Mouse (Mus musculus) limb, embryonic 14.5 days (tissue): Measurements from ENCODE around the gene Lhfpl2. TPM values are rescaled to one million over a fixed set of nuclear protein-coding genes. Genes with fewer than 3 reads are reported as not detected.
"Not testable (repeated sequence)": the region's sequence is repeated elsewhere in the genome, so short reads cannot be mapped to it uniquely, and the experiment has no call there.

ENCODE experiments used
- ATAC-seq: fragments of 200-750 bp; cut with Nextera tagmentation; 2 replicates; pipeline ENCODE4 v1.8.0; 2017; ENCODE audit warnings: low read depth, moderate number of reproducible peaks, moderate TSS enrichment; ENCODE audit not compliant: low FRiP score
- DNase-seq: peaks from one replicate; pipeline ENCODE4 v3.0.0-alpha.2; 2015; ENCODE audit warnings: low spot score
- H3K27ac ChIP-seq: fragments of 300-500 bp; sonication (generic); replicated peaks from 2 replicates; pipeline ENCODE4 v1.5.1; 2014; ENCODE audit warnings: low read depth, mild to moderate bottlenecking, low read length, moderate library complexity, mixed read lengths
- H3K27me3 ChIP-seq: fragments of 300-500 bp; sonication (generic); 2 replicates; pipeline ENCODE4 v1.6.1; 2014; ENCODE audit warnings: low read length, mixed read lengths; ENCODE audit not compliant: control insufficient read depth, insufficient read depth
- H3K36me3 ChIP-seq: fragments of 300-500 bp; sonication (generic); 2 replicates; pipeline ENCODE4 v1.6.1; 2014; ENCODE audit warnings: mild to moderate bottlenecking, low read length, moderate library complexity, mixed read lengths; ENCODE audit not compliant: control insufficient read depth, insufficient read depth
- H3K4me1 ChIP-seq: fragments of 300-500 bp; sonication (generic); 2 replicates; pipeline ENCODE4 v1.6.1; 2014; ENCODE audit warnings: antibody characterized with exemption, low read length, mixed read lengths; ENCODE audit not compliant: control insufficient read depth, insufficient read depth
- H3K4me2 ChIP-seq: fragments of 300-500 bp; sonication (generic); replicated peaks from 2 replicates; pipeline ENCODE4 v1.6.1; 2014; ENCODE audit warnings: low read depth, mild to moderate bottlenecking, low read length, moderate library complexity; ENCODE audit not compliant: severe bottlenecking
- H3K4me3 ChIP-seq: fragments of 300-500 bp; sonication (generic); replicated peaks from 2 replicates; pipeline ENCODE4 v1.5.1; 2014; ENCODE audit warnings: low read length
- H3K9ac ChIP-seq: fragments of 300-500 bp; sonication (generic); 2 replicates; pipeline ENCODE4 v1.6.1; 2014; ENCODE audit warnings: mild to moderate bottlenecking, low read depth, low read length, moderate library complexity; ENCODE audit not compliant: severe bottlenecking
- H3K9me3 ChIP-seq: fragments of 300-500 bp; sonication (generic); 2 replicates; pipeline ENCODE4 v1.6.1; 2016; ENCODE audit warnings: low read length; ENCODE audit not compliant: control insufficient read depth
- POLR2A ChIP-seq: fragments of 200-500 bp; IDR thresholded peaks from 2 replicates; pipeline ENCODE4 v1.8.0; 2012; ENCODE audit warnings: inconsistent platforms, mild to moderate bottlenecking, moderate library complexity, borderline replicate concordance; ENCODE audit not compliant: insufficient read depth, insufficient read length; ENCODE audit errors: extremely low read depth
- WGBS: fragments of 180-500 bp; shearing (Covaris S2); extraction: QIAGEN DNeasy Blood & Tissue Kit; methylation state at CpG from one replicate; pipeline ENCODE4 v1.1.7; 2014; 5-methylcytosine and 5-hydroxymethylcytosine counted together
- polyA plus RNA-seq, 2 experiments: library from polyadenylated mRNA; depleted of rRNA in 1 of 2; stranded (reverse) in 1 of 2; unstranded in 1 of 2; fragments of >200 nt; fragmentation: Nextera tagmentation in 1 of 2; extraction: Ambion mirVana in 1 of 2; gene quantifications; 2 replicates each; pipeline versions ENCODE4 v1.2.1 to v1.2.3; 2012 to 2014

Gene Lhfpl2
- polyA plus RNA-seq (2012; rRNA removed) (60.5 and 82.1 TPM in 2 replicates), polyA plus RNA-seq (2014; fragmentation: Nextera tagmentation; extraction: Ambion mirVana) (69.4 and 71.9 TPM in 2 replicates)

- Histone ChIP-seq H3K4me1 (peaks cover 15% of the 10 kb centered on the region), H3K4me2 (peak within 1 kb of the TSS; percentile 82), H3K36me3 (no peaks in the 10 kb centered on the region), H3K27me3 (no peaks in the 10 kb centered on the region; the same call in 1 of the 2 replicates), H3K9me3 (no peaks in the 10 kb centered on the region), H3K27ac (peak within 1 kb of the TSS; percentile 88), H3K4me3 (peak within 1 kb of the TSS; percentile 92), H3K9ac (peak within 1 kb of the TSS; percentile 91)
- WGBS: 1% methylated on average over 49 of the region's 85 CpGs
- ATAC-seq (peak; percentile 86), DNase-seq (peak; percentile 73)
- TF ChIP-seq POLR2A: 0 out of 2 replicates have a peak, but pooled peaks have one; percentile 8
Measured at GRCm38 (mm10) chr13:94057563-94058560, at the start of gene Lhfpl2. Gene Lhfpl2 (plus strand): TSS chr13:94057796.

- WGBS: 84% methylated on average over 4 of the region's 4 CpGs
- H3K27me3 ChIP-seq: no peaks in the 10 kb centered on the region
- no peak overlapping the region for H3K4me3 ChIP-seq
- TF ChIP-seq POLR2A: no peak
- no peaks in the 10 kb centered on the region for H3K9me3 ChIP-seq
- H3K4me2 ChIP-seq: no peak overlapping the region
- peaks cover 8% of the 10 kb centered on the region for H3K4me1 ChIP-seq
- H3K36me3 ChIP-seq: no peaks in the 10 kb centered on the region
- no peak overlapping the region for H3K9ac ChIP-seq
- H3K27ac ChIP-seq: no peak overlapping the region
- ATAC-seq (peak; percentile 75), DNase-seq (peak; percentile 70)
Measured at GRCm38 (mm10) chr13:94011996-94012575, 45.5 kb upstream of the Lhfpl2 start.

- Histone ChIP-seq H3K9ac (no peak overlapping the region), H3K27ac (no peak overlapping the region), H3K36me3 (no peaks in the 10 kb centered on the region), H3K4me2 (no peak overlapping the region), H3K27me3 (no peaks in the 10 kb centered on the region), H3K9me3 (no peaks in the 10 kb centered on the region), H3K4me1 (peaks cover 8% of the 10 kb centered on the region), H3K4me3 (no peak overlapping the region)
- 72% methylated on average over 10 of the region's 10 CpGs for WGBS
- no peak for TF ChIP-seq POLR2A
- DNase-seq: no peak
- ATAC-seq: no peak
Measured at GRCm38 (mm10) chr13:94013986-94014385, 43.6 kb upstream of the Lhfpl2 start.

DNA sequence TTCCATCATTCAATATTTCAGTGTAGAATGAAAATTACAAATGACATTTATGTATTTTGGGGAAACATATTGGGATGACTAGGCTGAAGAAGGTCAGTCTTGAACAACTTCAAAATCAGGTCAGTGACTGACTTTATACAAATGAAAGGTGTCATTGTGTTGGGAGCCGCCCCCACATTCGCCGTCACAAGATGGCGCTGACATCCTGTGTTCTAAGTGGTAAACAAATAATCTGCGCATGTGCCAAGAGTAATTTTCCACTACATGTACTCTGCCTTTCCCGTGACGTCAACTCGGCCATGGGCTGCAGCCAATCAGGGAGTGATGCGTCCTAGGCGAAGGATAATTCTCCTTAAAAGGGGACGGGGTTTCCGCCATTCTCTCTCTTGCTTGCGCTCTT lies 33.0 kb upstream of the Lhfpl2 start:
- not testable (repeated sequence) for H3K27me3 ChIP-seq, H3K9me3 ChIP-seq, H3K27ac ChIP-seq, H3K4me2 ChIP-seq, ATAC-seq, H3K4me3 ChIP-seq, DNase-seq, H3K9ac ChIP-seq, H3K36me3 ChIP-seq, H3K4me1 ChIP-seq
- WGBS: 88% methylated on average over 7 of the region's 13 CpGs

- Histone ChIP-seq H3K27ac (no peak overlapping the region), H3K27me3 (no peaks in the 10 kb centered on the region), H3K4me3 (no peak overlapping the region), H3K9me3 (no peaks in the 10 kb centered on the region), H3K4me1 (peaks cover 7% of the 10 kb centered on the region), H3K36me3 (no peaks in the 10 kb centered on the region), H3K9ac (no peak overlapping the region), H3K4me2 (no peak overlapping the region)
- WGBS: 66% methylated on average over 10 of the region's 10 CpGs
- DNase-seq (no peak), ATAC-seq (no peak)
- no peak for TF ChIP-seq POLR2A
Measured at GRCm38 (mm10) chr13:94029147-94029546, 28.4 kb upstream of the Lhfpl2 start.
